Mouse (Mus musculus): ENCODE results near the gene Rex1bd. TPM values are rescaled to one million over a fixed set of nuclear protein-coding genes. Genes with fewer than 3 reads are reported as not detected.

The Rex1bd gene
- polyA plus RNA-seq, 1 experiment from 2014 or later: 135 TPM

DNA sequence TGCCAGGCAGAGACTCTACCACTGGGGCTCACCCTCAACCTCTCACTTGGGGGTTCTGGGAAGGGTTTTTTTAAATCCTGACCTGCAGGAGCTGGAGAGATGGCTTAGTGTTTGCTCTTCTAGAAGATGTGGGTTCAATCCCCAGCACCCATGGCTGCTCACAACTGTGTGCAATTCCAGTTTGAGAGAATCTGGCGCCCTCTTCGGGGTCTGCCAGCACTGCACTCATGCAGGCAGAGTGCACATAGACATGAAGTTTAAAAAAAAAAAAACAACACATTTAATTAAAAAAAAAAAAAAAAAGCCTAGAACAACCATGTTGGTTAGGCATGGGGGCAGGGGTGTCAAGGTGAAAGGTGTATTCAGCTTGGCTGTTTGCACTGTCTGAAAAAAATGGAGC is 23.8 kb upstream of the Rex1bd start:
- Histone ChIP-seq H3K9ac (replicated peaks; ENCODE audit: low read length) (no peak overlapping the region), H3K4me1 (ENCODE audit: insufficient read depth, low read length) (peaks cover 20% of the 10 kb centered on the region), H3K9me3 (ENCODE audit: low read length) (no peaks in the 10 kb centered on the region), H3K27ac (ENCODE audit: low read length) (no peak overlapping the region), H3K27me3 (ENCODE audit: insufficient read depth, low read length) (no peaks in the 10 kb centered on the region), H3K36me3 (ENCODE audit: insufficient read depth, low read length) (peaks cover 51% of the 10 kb centered on the region), H3K4me2 (replicated peaks; ENCODE audit: low read depth, low read length) (no peak overlapping the region), H3K4me3 (ENCODE audit: low read length) (no peak overlapping the region)
- WGBS: 96% methylated on average over 2 of the region's 2 CpGs
- no peak for ATAC-seq (ENCODE audit: low FRiP score, low TSS enrichment)

DNA sequence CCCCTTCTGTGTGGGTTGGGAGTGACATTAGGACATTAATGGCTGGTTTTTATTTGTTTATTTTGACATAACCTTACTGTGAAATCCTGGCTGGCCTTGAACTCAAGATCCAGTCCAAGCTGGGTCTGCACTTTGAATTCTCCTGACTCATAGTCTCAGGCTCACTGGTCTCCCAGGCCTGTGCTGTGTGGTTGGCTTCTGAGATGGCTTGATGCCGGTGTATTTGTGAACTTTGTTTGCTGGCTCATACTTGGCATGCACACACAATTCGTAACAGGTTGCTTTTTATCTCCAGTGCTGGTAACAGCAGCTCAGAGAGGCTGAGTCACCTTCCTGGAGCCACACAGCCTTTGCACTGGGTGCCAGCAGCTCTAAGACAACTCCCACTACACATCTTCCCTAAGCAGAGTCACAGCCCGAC is 23.2 kb upstream of the Rex1bd start:
- Histone ChIP-seq H3K4me2 (replicated peaks; ENCODE audit: low read depth, low read length) (no peak overlapping the region), H3K4me3 (ENCODE audit: low read length) (no peak overlapping the region), H3K36me3 (ENCODE audit: insufficient read depth, low read length) (peaks cover 45% of the 10 kb centered on the region), H3K9ac (replicated peaks; ENCODE audit: low read length) (no peak overlapping the region), H3K9me3 (ENCODE audit: low read length) (no peaks in the 10 kb centered on the region), H3K27me3 (ENCODE audit: insufficient read depth, low read length) (no peaks in the 10 kb centered on the region), H3K27ac (ENCODE audit: low read length) (no peak overlapping the region), H3K4me1 (ENCODE audit: insufficient read depth, low read length) (peaks cover 20% of the 10 kb centered on the region)
- ATAC-seq (ENCODE audit: low FRiP score, low TSS enrichment): no peak
- 90% methylated on average over 3 of the region's 3 CpGs for WGBS

DNA sequence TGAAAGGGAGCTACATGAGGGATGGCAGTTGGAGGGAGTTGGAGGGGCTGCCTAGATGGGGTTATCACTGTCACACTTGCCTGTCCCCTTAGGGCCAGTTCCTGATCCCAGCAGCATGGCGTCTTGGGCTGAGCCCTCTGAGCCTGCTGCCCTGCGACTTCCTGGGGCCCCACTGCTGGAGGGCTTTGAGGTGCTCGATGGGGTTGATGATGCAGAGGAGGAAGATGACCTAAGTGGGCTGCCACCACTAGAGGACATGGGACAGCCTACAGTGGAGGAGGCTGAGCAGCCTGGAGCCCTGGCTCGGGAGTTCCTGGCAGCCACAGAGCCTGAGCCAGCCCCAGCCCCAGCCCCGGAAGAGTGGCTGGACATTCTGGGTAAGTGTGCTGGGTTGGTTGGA is 22.7 kb upstream of the Rex1bd start:
- Histone ChIP-seq H3K9me3 (ENCODE audit: low read length) (no peaks in the 10 kb centered on the region), H3K4me1 (ENCODE audit: insufficient read depth, low read length) (peaks cover 20% of the 10 kb centered on the region), H3K9ac (replicated peaks; ENCODE audit: low read length) (no peak overlapping the region), H3K4me3 (ENCODE audit: low read length) (no peak overlapping the region), H3K27me3 (ENCODE audit: insufficient read depth, low read length) (no peaks in the 10 kb centered on the region), H3K4me2 (replicated peaks; ENCODE audit: low read depth, low read length) (no peak overlapping the region), H3K36me3 (ENCODE audit: insufficient read depth, low read length) (peaks cover 41% of the 10 kb centered on the region), H3K27ac (ENCODE audit: low read length) (no peak overlapping the region)
- ATAC-seq (ENCODE audit: low FRiP score, low TSS enrichment): no peak
- 74% methylated on average over 5 of the region's 5 CpGs for WGBS

DNA sequence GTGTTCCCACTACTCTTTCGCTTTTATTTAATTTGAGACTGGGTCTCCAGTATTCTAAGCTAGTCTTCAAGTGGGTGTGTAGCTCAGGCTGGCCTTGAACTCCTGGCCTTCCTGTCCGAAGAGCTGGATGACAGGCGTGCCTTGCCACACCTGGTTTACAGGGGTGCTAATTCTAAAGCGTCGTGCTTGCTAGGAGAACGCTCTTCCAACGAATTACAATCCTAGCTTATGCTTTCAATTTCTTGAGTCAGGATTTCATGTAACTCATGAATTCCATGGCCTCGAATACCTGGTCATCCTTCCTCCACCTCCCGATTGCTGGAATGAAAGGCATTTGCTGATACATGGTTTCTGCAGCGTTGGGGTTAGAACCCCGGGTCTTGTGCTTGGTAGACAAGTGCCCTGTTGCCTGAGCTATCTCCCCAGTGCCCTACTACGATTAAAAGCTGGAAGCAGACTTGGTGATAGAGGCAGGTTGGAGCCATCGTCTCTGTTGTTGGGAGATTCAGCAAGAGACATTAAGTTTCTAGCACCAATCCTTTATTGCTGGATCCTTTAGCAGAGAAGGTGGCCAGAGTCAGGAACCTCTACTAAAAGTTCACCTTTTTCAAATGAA is 21.7 kb upstream of the Rex1bd start:
- peak overlapping the region; percentile 80 for H3K4me2 ChIP-seq (replicated peaks; ENCODE audit: low read depth, low read length)
- peaks cover 33% of the 10 kb centered on the region for H3K36me3 ChIP-seq (ENCODE audit: insufficient read depth, low read length)
- no peaks in the 10 kb centered on the region for H3K27me3 ChIP-seq (ENCODE audit: insufficient read depth, low read length)
- no peaks in the 10 kb centered on the region for H3K9me3 ChIP-seq (ENCODE audit: low read length)
- H3K9ac ChIP-seq (replicated peaks; ENCODE audit: low read length): peak overlapping the region; percentile 98
- H3K27ac ChIP-seq (ENCODE audit: low read length): peak overlapping the region; percentile 87
- peak overlapping the region; percentile 84 for H3K4me3 ChIP-seq (ENCODE audit: low read length)
- ATAC-seq (ENCODE audit: low FRiP score, low TSS enrichment): no peak
- H3K4me1 ChIP-seq (ENCODE audit: insufficient read depth, low read length): peaks cover 25% of the 10 kb centered on the region
- 28% methylated on average over 13 of the region's 13 CpGs for WGBS

DNA sequence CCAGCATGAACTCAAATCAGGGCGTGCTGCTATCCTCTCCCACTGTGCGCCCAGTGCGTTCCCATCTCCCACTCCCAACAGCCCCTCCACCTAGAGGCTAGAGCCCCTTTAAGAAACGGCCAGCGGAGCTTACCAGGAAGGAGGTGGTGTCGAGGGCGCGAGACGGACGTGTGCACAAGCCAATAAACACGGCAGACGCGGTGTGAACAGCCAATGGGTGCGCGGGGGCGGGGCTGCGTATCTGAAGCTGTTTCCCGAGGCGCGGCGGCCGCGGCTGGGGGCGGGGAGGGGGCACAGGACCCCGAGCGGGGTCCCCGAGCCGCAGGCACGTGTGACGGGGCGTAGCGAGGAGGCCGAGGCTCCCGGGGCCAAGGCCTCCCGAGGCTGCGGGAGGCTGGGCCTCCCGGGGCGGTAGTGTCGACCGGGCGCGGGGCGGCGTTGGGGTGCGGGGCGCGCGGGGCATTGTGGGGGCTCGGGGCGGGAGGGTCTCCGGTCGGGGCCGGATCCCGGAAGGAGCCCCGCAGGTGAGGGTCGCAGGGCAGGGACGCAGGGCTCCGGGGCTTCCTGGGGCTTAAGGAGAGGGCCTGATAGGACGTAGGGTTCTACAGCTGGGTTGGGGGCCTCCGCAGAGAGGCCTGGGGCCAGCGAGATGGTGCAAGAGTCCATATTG is 21.1 kb upstream of the Rex1bd start, which contains the start of the genes Fkbp8 and Kxd1:
TSS of gene Fkbp8 (plus strand) at position 213 of the 670 bp plus-strand sequence.
TSS of gene Kxd1 (minus strand) at position 445 of the 670 bp plus-strand sequence.
- Histone ChIP-seq H3K27ac (ENCODE audit: low read length) (peak within 1 kb of the TSS; percentile 87), H3K4me2 (replicated peaks; ENCODE audit: low read depth, low read length) (peak within 1 kb of the TSS; percentile 80)
- peak; percentile 92 for ATAC-seq (ENCODE audit: low FRiP score, low TSS enrichment)

DNA sequence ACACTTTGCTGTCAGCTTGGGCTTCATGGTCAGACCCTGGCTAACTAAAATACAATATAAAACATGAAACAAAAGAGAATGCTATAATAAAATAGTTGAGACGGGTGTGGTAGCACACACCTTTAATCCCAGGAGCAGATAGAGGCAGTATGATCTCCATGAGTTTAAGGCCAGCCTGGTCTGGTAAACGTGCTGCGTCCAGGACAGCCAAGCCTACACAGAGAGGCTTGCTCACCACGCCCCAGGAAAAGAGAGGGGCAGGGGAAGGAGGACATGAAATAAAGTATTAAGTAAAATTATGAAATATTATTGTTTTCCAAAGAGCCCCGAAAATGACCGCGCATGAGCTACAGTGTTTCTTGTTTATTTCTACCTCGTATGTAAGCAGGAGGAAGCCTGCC is 20.6 kb upstream of the Rex1bd start:
- ATAC-seq (ENCODE audit: low FRiP score, low TSS enrichment): no peak
- peaks cover 24% of the 10 kb centered on the region for H3K36me3 ChIP-seq (ENCODE audit: insufficient read depth, low read length)
- peak overlapping the region; percentile 87; the same call in 1 of the 2 replicates for H3K27ac ChIP-seq (ENCODE audit: low read length)
- H3K4me3 ChIP-seq (ENCODE audit: low read length): peak overlapping the region; percentile 84
- peak overlapping the region; percentile 98 for H3K9ac ChIP-seq (replicated peaks; ENCODE audit: low read length)
- H3K9me3 ChIP-seq (ENCODE audit: low read length): no peaks in the 10 kb centered on the region
- peaks cover 30% of the 10 kb centered on the region for H3K4me1 ChIP-seq (ENCODE audit: insufficient read depth, low read length)
- H3K4me2 ChIP-seq (replicated peaks; ENCODE audit: low read depth, low read length): peak overlapping the region; percentile 80
- H3K27me3 ChIP-seq (ENCODE audit: insufficient read depth, low read length): no peaks in the 10 kb centered on the region
- 2% methylated on average over 8 of the region's 8 CpGs for WGBS

More for the DNA sequence above, 21.1 kb upstream of the Rex1bd start, which contains the start of the genes Fkbp8 and Kxd1:
- peaks cover 26% of the 10 kb centered on the region for H3K4me1 ChIP-seq (ENCODE audit: insufficient read depth, low read length)
- under 1% methylated on average over 44 of the region's 61 CpGs for WGBS
- H3K9ac ChIP-seq (replicated peaks; ENCODE audit: low read length): peak within 1 kb of the TSS; percentile 98
- peaks cover 29% of the 10 kb centered on the region for H3K36me3 ChIP-seq (ENCODE audit: insufficient read depth, low read length)
- peak within 1 kb of the TSS; percentile 84 for H3K4me3 ChIP-seq (ENCODE audit: low read length)
- no peaks in the 10 kb centered on the region for H3K27me3 ChIP-seq (ENCODE audit: insufficient read depth, low read length)
- no peaks in the 10 kb centered on the region for H3K9me3 ChIP-seq (ENCODE audit: low read length)

DNA sequence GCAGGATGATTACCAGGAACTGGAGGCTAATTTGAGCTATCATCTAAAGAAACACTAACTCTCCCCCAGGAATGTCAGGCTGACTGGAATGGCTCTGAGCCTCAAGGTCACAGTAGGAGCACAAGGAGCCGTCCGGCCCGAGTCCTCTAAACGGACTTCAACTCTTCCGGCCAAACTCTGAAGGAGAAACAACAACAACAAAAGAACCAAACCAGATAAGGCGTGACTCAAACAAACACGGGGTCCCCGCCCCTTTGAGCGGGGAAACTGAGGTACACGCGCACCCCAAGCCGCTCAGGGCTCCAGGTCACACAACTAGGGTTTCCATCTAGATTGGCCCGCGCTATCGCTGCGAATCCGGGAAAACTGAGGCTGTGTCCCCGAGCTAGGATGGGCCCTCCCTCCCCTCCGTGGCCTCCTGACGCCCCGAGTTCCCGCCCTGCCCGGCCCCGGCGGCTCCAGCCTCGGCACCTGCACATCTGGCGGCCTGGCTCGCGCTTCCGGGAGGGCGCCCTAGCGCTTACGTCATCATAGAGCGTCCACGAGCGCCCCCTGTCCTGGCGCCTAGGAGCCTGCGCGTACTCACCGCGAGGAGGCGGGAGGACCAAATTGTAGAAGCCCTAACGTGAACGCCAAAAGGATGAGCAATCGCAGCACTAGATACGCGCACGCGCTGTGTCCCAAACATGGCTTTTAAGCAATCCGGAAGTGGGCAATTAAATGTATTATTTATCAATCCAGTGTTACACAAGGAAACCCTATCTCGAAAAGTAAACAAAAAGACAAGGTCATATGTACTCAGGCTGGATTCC is 16.2 kb upstream of the Rex1bd start:
- peak overlapping the region; percentile 76 for H3K4me2 ChIP-seq (replicated peaks; ENCODE audit: low read depth, low read length)
- under 1% methylated on average over 51 of the region's 51 CpGs for WGBS
- peak; percentile 81 for ATAC-seq (ENCODE audit: low FRiP score, low TSS enrichment)
- peaks cover 22% of the 10 kb centered on the region for H3K4me1 ChIP-seq (ENCODE audit: insufficient read depth, low read length)
- H3K9me3 ChIP-seq (ENCODE audit: low read length): no peaks in the 10 kb centered on the region
- peak overlapping the region; percentile 80 for H3K4me3 ChIP-seq (ENCODE audit: low read length)
- peak overlapping the region; percentile 95 for H3K27ac ChIP-seq (ENCODE audit: low read length)
- no peaks in the 10 kb centered on the region for H3K27me3 ChIP-seq (ENCODE audit: insufficient read depth, low read length)
- H3K36me3 ChIP-seq (ENCODE audit: insufficient read depth, low read length): peaks cover 10% of the 10 kb centered on the region; the same call in 1 of the 2 replicates
- peak overlapping the region; percentile 79 for H3K9ac ChIP-seq (replicated peaks; ENCODE audit: low read length)

DNA sequence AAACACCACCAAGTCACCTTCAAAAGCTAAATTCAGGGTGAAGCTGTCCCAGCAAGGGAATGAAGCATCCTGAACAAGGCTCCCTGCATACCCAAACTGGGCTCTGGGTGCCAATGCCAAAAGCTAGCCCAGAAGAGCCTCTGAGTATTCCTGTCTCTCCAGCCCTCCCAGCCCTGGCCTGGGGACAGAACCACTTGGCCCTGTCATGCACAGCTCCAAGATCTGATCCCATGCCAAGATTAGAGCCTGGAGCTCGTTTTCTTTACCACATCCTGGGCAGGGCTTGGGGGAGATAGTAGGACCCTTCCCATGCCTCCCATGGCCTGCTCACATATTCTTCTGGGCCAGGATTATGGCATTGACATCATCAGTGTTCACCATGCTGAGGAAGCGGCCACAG is 13.1 kb upstream of the Rex1bd start:
- Histone ChIP-seq H3K27ac (ENCODE audit: low read length) (no peak overlapping the region), H3K4me2 (replicated peaks; ENCODE audit: low read depth, low read length) (no peak overlapping the region), H3K9ac (replicated peaks; ENCODE audit: low read length) (no peak overlapping the region), H3K27me3 (ENCODE audit: insufficient read depth, low read length) (no peaks in the 10 kb centered on the region), H3K4me1 (ENCODE audit: insufficient read depth, low read length) (peaks cover 15% of the 10 kb centered on the region), H3K36me3 (ENCODE audit: insufficient read depth, low read length) (peaks cover 22% of the 10 kb centered on the region; the same call in 1 of the 2 replicates), H3K9me3 (ENCODE audit: low read length) (no peaks in the 10 kb centered on the region), H3K4me3 (ENCODE audit: low read length) (no peak overlapping the region)
- WGBS: 67% methylated on average over 2 of the region's 2 CpGs
- no peak for ATAC-seq (ENCODE audit: low FRiP score, low TSS enrichment)

DNA sequence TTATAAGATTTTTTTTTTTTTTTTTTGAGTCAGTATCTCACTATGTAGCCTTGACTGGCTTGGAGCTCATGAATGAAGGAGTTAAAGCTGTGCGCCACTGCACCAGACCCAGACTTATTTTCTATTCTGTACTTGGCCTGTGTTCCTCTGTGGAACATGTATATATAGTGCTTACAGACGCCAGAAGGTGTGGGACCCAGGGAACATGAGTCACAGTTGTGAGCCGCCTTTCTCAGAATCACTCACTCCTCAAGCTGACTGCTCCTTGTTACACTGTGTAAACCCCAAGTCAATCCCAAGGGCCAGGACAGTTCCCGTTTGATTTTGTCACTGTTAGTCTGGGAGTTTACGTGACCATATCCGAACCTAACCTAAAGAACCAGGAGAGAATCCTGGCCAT is 12.5 kb upstream of the Rex1bd start:
- no peak overlapping the region for H3K9ac ChIP-seq (replicated peaks; ENCODE audit: low read length)
- H3K9me3 ChIP-seq (ENCODE audit: low read length): no peaks in the 10 kb centered on the region
- H3K36me3 ChIP-seq (ENCODE audit: insufficient read depth, low read length): peaks cover 27% of the 10 kb centered on the region
- H3K4me1 ChIP-seq (ENCODE audit: insufficient read depth, low read length): peaks cover 15% of the 10 kb centered on the region
- H3K27ac ChIP-seq (ENCODE audit: low read length): no peak overlapping the region
- 95% methylated on average over 6 of the region's 6 CpGs for WGBS
- no peak overlapping the region for H3K4me2 ChIP-seq (replicated peaks; ENCODE audit: low read depth, low read length)
- H3K27me3 ChIP-seq (ENCODE audit: insufficient read depth, low read length): no peaks in the 10 kb centered on the region
- ATAC-seq (ENCODE audit: low FRiP score, low TSS enrichment): no peak
- no peak overlapping the region for H3K4me3 ChIP-seq (ENCODE audit: low read length)
